Mouse (Mus musculus) R1 (cell line): ENCODE measurements at regions not wholly inside any gene's neighbourhood (a gene's known extent, or its start where the extent isn't known, plus 50 kb on each side); places are given as distances from the start of the nearest gene placed in this dataset.
"Not testable (repeated sequence)": the region's sequence is repeated elsewhere in the genome, so short reads cannot be mapped to it uniquely, and the experiment has no call there.

Source experiments
- DNase-seq: peaks from one replicate; pipeline ENCODE4 v3.0.0-alpha.2; 2018; ENCODE audit warnings: low read depth, low spot score

DNA sequence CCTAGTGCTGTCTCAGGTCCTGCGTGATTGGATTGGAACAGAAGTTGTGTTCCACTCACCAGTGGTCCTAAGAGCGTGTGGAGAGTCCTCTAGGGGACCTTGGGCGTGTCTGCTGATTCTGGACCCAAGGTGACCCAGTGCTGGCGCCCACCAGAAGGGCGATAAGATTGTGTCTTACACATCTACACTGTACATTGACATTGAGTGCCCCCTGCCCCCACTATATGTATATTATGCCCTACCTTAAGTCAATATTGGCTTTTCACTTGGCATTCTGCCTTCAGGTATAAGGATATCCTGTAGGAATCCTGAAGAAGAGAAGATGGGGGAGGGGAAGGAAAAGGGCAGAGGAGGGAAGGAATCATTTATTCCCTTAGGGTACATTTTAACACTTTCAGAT lies 260.2 kb upstream of the Rgs17 start:
- DNase-seq, result no peak

GRCm38 (mm10) chr10:6164311-6164710 lies 242.1 kb upstream of the Rgs17 start:
- DNase-seq, result peak; percentile 90

DNA sequence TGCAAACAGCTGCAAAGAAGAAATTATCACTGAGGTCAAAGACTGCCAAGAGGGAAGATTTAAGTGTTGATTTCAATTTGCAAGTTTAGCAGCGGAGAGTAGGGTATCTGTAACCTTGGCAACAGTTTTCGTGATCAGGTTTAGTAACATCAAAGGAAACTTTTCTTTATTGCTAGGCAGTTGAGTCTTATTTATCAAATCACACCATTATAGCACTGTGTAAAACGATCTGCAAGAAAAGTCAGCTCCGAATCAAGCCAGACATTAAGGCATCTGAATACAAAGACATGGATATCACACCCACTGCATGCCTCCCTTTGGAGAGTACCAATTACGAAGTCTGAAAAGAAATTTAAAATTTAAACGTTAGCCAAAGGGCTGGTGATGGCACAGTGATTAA lies 234.7 kb upstream of the Rgs17 start:
- no peak for DNase-seq

- DNase-seq, result peak; percentile 81
Measured at GRCm38 (mm10) chr10:6134091-6134490, 211.9 kb upstream of the Rgs17 start.

- not testable (repeated sequence) for DNase-seq
Measured at GRCm38 (mm10) chr10:6124423-6124822, 202.2 kb upstream of the Rgs17 start.

GRCm38 (mm10) chr10:6114883-6115622 lies 192.9 kb upstream of the Rgs17 start:
- no peak for DNase-seq
